Mouse (Mus musculus) ES-Bruce4 (cell line): Measurements from ENCODE around the gene Ssr2. TPM values are rescaled to one million over a fixed set of nuclear protein-coding genes. Genes with fewer than 3 reads are reported as not detected.

Experiments used
- H3K27ac ChIP-seq: 2 replicates; pipeline ENCODE4 v1.5.1; 2012; ENCODE audit warnings: low read length, inconsistent platforms; ENCODE audit not compliant: insufficient read depth
- H3K27me3 ChIP-seq: 2 replicates; pipeline ENCODE4 v1.6.1; 2012; ENCODE audit warnings: mild to moderate bottlenecking, low read length, inconsistent platforms; ENCODE audit not compliant: control insufficient read depth, poor library complexity, insufficient read depth, severe bottlenecking
- H3K36me3 ChIP-seq: 2 replicates; pipeline ENCODE4 v1.6.1; 2012; ENCODE audit warnings: inconsistent platforms, mild to moderate bottlenecking, low read length, moderate library complexity; ENCODE audit not compliant: control insufficient read depth, poor library complexity, insufficient read depth, severe bottlenecking
- H3K4me1 ChIP-seq: one replicate; pipeline ENCODE4 v1.8.1; 2011; ENCODE audit warnings: low read length; ENCODE audit not compliant: control insufficient read depth, insufficient read depth
- H3K4me3 ChIP-seq: 2 replicates; pipeline ENCODE4 v1.5.1; 2011; ENCODE audit warnings: low read depth, mild to moderate bottlenecking, low read length
- H3K9ac ChIP-seq: 2 replicates; pipeline ENCODE4 v1.6.1; 2012; ENCODE audit warnings: low read depth, mild to moderate bottlenecking, inconsistent platforms; ENCODE audit not compliant: poor library complexity, severe bottlenecking
- H3K9me3 ChIP-seq: replicated peaks from 2 replicates; pipeline ENCODE4 v1.6.1; 2012; ENCODE audit warnings: mild to moderate bottlenecking, low read length, inconsistent platforms; ENCODE audit not compliant: control insufficient read depth, poor library complexity, insufficient read depth, severe bottlenecking
- CTCF ChIP-seq: IDR thresholded peaks from one replicate; pipeline ENCODE4 v1.8.1; 2011; ENCODE audit warnings: low read depth, low read length
- EP300 ChIP-seq: IDR thresholded peaks from 2 replicates; pipeline ENCODE4 v1.6.1; 2011; ENCODE audit warnings: low read depth, low read length; ENCODE audit not compliant: insufficient read depth
- POLR2A ChIP-seq: IDR thresholded peaks from one replicate; pipeline ENCODE4 v1.8.1; 2011; ENCODE audit warnings: low read length; ENCODE audit not compliant: insufficient read depth
- polyA plus RNA-seq: library from polyadenylated mRNA; stranded (reverse); fragments of >200 nt; gene quantifications from 2 replicates; pipeline ENCODE4 v1.2.4, GENCODE M21; 2011; ENCODE audit warnings: low read depth; ENCODE audit not compliant: missing spikeins, insufficient read depth, insufficient read length

Gene Ssr2
- polyA plus RNA-seq, 1 experiment = 348 TPM

- peaks cover 51% of the 10 kb centered on the region for H3K36me3 ChIP-seq
- H3K9ac ChIP-seq = no peak overlapping the region
- TF ChIP-seq CTCF = no peak
- no peak for TF ChIP-seq POLR2A
- no peak for TF ChIP-seq EP300
- H3K27ac ChIP-seq = no peak overlapping the region
- H3K4me1 ChIP-seq = no peaks in the 10 kb centered on the region
- no peak overlapping the region for H3K4me3 ChIP-seq
- no peaks in the 10 kb centered on the region for H3K9me3 ChIP-seq
- no peaks in the 10 kb centered on the region for H3K27me3 ChIP-seq
Measured at GRCm38 (mm10) chr3:88637134-88637533, 61.5 kb downstream of the Ssr2 start.

Other genes starting within 250 kb of the Ssr2 start
- gene Tmem79, start 239.7 kb upstream of the Ssr2 start, polyA plus RNA-seq = 9.1 and 12.8 TPM in 2 replicates
- gene Smg5, start 239.6 kb upstream of the Ssr2 start, polyA plus RNA-seq = 70.7 and 84.2 TPM in 2 replicates
- gene Paqr6, start 211.3 kb upstream of the Ssr2 start, polyA plus RNA-seq = 4.9 and 6.8 TPM in 2 replicates
- gene Bglap3, start 203.1 kb upstream of the Ssr2 start, polyA plus RNA-seq = 1.0 and 1.4 TPM in 2 replicates
- not detected in 2 replicates for gene Bglap2, start 197.2 kb upstream of the Ssr2 start, polyA plus RNA-seq
- not detected in 2 replicates for gene Bglap, start 191.4 kb upstream of the Ssr2 start, polyA plus RNA-seq
- gene Pmf1, start 165.5 kb upstream of the Ssr2 start, polyA plus RNA-seq = 88.6 and 102 TPM in 2 replicates
- gene Slc25a44, start 150.7 kb upstream of the Ssr2 start, polyA plus RNA-seq = 13.5 and 14.7 TPM in 2 replicates
- gene Sema4a, start 114.7 kb upstream of the Ssr2 start, polyA plus RNA-seq = 2.3 and 4.0 TPM in 2 replicates
- 30.0 and 37.2 TPM in 2 replicates for gene Lmna, start 65.9 kb upstream of the Ssr2 start, polyA plus RNA-seq
- 42.3 and 43.4 TPM in 2 replicates for gene Mex3a, start 43.5 kb upstream of the Ssr2 start, polyA plus RNA-seq
- 33.2 and 35.1 TPM in 2 replicates for gene Rab25, start 27.6 kb upstream of the Ssr2 start, polyA plus RNA-seq
- 138 and 151 TPM in 2 replicates for gene Lamtor2, start 22.8 kb upstream of the Ssr2 start, polyA plus RNA-seq
- 118 and 133 TPM in 2 replicates for gene Ubqln4, start 22.1 kb upstream of the Ssr2 start, polyA plus RNA-seq
- gene Arhgef2, start 30.1 kb downstream of the Ssr2 start, polyA plus RNA-seq = 71.2 and 74.9 TPM in 2 replicates
- gene Rxfp4, start 77.3 kb downstream of the Ssr2 start, polyA plus RNA-seq = not detected in 2 replicates
- 72.7 and 78.1 TPM in 2 replicates for gene Khdc4, start 109.9 kb downstream of the Ssr2 start, polyA plus RNA-seq
- 10.1 and 10.4 TPM in 2 replicates for gene Rit1, start 141.0 kb downstream of the Ssr2 start, polyA plus RNA-seq
- gene Syt11, start 199.3 kb downstream of the Ssr2 start, polyA plus RNA-seq = 9.0 and 9.5 TPM in 2 replicates